Mouse (Mus musculus) subcutaneous adipose tissue, adult 2 months (tissue): ENCODE data around the gene Scnn1b. TPM values are rescaled to one million over a fixed set of nuclear protein-coding genes. Genes with fewer than 3 reads are reported as not detected.

Experiments used
- polyA plus RNA-seq: library from polyadenylated mRNA; depleted of rRNA; stranded (reverse); fragments of >200 nt; gene quantifications from 2 replicates; pipeline ENCODE4 v1.2.3, GENCODE M21; 2012; ENCODE audit warnings: low replicate concordance; rRNA removed

The Scnn1b gene
- 1.0 and 20.9 TPM in 2 replicates for polyA plus RNA-seq

GRCm38 (mm10) chr7:121864858-121865585, at the start of gene Scnn1b:
Gene Scnn1b (plus strand): TSS chr7:121865038.

Other genes with a start within 250 kb of the Scnn1b start
- gene Usp31, start 157.8 kb upstream of the Scnn1b start, polyA plus RNA-seq: 4.0 and 9.8 TPM in 2 replicates
- gene Scnn1g, start 130.6 kb upstream of the Scnn1b start, polyA plus RNA-seq: 0.23 TPM in 1 of 2 replicates, not detected in the other
- gene Cog7, start 116.7 kb downstream of the Scnn1b start, polyA plus RNA-seq: 31.8 and 37.3 TPM in 2 replicates
- 62.6 and 79.2 TPM in 2 replicates for gene Gga2, start 156.2 kb downstream of the Scnn1b start, polyA plus RNA-seq
- gene Ubfd1, start 202.1 kb downstream of the Scnn1b start, polyA plus RNA-seq: 21.1 and 37.4 TPM in 2 replicates
- 11.7 and 18.8 TPM in 2 replicates for gene Ears2, start 202.2 kb downstream of the Scnn1b start, polyA plus RNA-seq
- gene Ndufab1, start 236.8 kb downstream of the Scnn1b start, polyA plus RNA-seq: 376 and 402 TPM in 2 replicates